Comparison of ENCODE assay signal across 20 mouse cellular contexts in genomic region chr4:114937459-114938047, GRCm38 (mm10). TPM values are rescaled to one million over a fixed set of nuclear protein-coding genes. Genes with fewer than 3 reads are reported as not detected.
A peak's percentile ranks its signal among the peaks of the same experiment; 100 is the strongest.
DNase-seq lines count a peak whose midpoint lies in the region; ATAC-seq and TF ChIP-seq lines count a peak whose summit lies in the region.
"Had no signal": no experiment of that assay in that cellular context is flagged by ENCODE, and none has a peak within 500 bp of the region (broad histone marks: within the 10 kb centered on the region; RNA-seq: fewer than 3 reads in every experiment).

No protein-coding gene starts in this region.

- H3K4me2 ChIP-seq in hindbrain, embryonic 16.5 days (ENCODE audit: low read length): no peak overlapping the region
- H3K4me2 ChIP-seq: heart, embryonic 15.5 days; lung, embryonic 15.5 days had no signal

- intact Hi-C loops in gastrocnemius, adult 2 months (cut with DNase I): no loop called here

- no peak for ATAC-seq in megakaryocyte, adult 5-6 weeks (ENCODE audit: poor library complexity, severe bottlenecking)
- no peak for ATAC-seq in hindbrain, embryonic 16.5 days
- ATAC-seq: hindbrain, postnatal 0 days had no signal

- DNase-seq in gastrocnemius, adult 2 months: peak; percentile 56
- DNase-seq in gastrocnemius, postnatal 10 days: no peak
- peak; percentile 21 for DNase-seq in embryonic facial prominence, embryonic 10.5 days (ENCODE audit: low spot score)
- DNase-seq in Muller cell, postnatal 12 days (ENCODE audit: inconsistent ontology term): no peak
- DNase-seq: adrenal gland, postnatal 14 days; cerebellum, postnatal 14 days; kidney, adult 8-10 months had no signal

- no peaks in the 10 kb centered on the region for H3K9me3 ChIP-seq in megakaryocyte, embryonic 14.5 days
- no peaks in the 10 kb centered on the region for H3K9me3 ChIP-seq in embryonic facial prominence, embryonic 10.5 days
- H3K9me3 ChIP-seq in hindbrain, embryonic 16.5 days (ENCODE audit: control insufficient read depth, low read length): no peaks in the 10 kb centered on the region
- H3K9me3 ChIP-seq: heart, embryonic 15.5 days; lung, embryonic 15.5 days; midbrain, embryonic 10.5 days had no signal

- H3K27me3 ChIP-seq in megakaryocyte, embryonic 14.5 days (replicated peaks): peaks cover 66% of the 10 kb centered on the region
- H3K27me3 ChIP-seq in embryonic facial prominence, embryonic 10.5 days (replicated peaks; ENCODE audit: low read depth, poor library complexity, severe bottlenecking): peaks cover 91% of the 10 kb centered on the region
- H3K27me3 ChIP-seq in hindbrain, embryonic 16.5 days (replicated peaks; ENCODE audit: control insufficient read depth, insufficient read depth, low read length): peaks cover 3% of the 10 kb centered on the region; the same call in 1 of the 2 replicates
- H3K27me3 ChIP-seq: lung, embryonic 15.5 days had no signal

- H3K4me3 ChIP-seq in gastrocnemius, adult 2 months: no peak overlapping the region
- peak overlapping the region; percentile 17 for H3K4me3 ChIP-seq in megakaryocyte, embryonic 14.5 days (replicated peaks)
- no peak overlapping the region for H3K4me3 ChIP-seq in embryonic facial prominence, embryonic 10.5 days
- H3K4me3 ChIP-seq in hindbrain, embryonic 16.5 days (ENCODE audit: low read length): no peak overlapping the region
- H3K4me3 ChIP-seq: heart, embryonic 15.5 days; lung, embryonic 15.5 days; midbrain, embryonic 10.5 days had no signal

- 52% methylated on average over 4 of the region's 4 CpGs for WGBS in embryonic facial prominence, embryonic 10.5 days
- 55% methylated on average over 4 of the region's 4 CpGs for WGBS in hindbrain, embryonic 16.5 days

- no peak for TF ChIP-seq CTCF in gastrocnemius, adult 2 months (IDR thresholded peaks at IDR 0.05)

- no peak overlapping the region for H3K9ac ChIP-seq in hindbrain, embryonic 16.5 days (ENCODE audit: low read depth, low read length)
- H3K9ac ChIP-seq: heart, embryonic 15.5 days; lung, embryonic 15.5 days had no signal

- H3K36me3 ChIP-seq in megakaryocyte, embryonic 14.5 days (replicated peaks; ENCODE audit: low read length): no peaks in the 10 kb centered on the region
- H3K36me3 ChIP-seq in embryonic facial prominence, embryonic 10.5 days (replicated peaks): no peaks in the 10 kb centered on the region
- H3K36me3 ChIP-seq in hindbrain, embryonic 16.5 days (ENCODE audit: control insufficient read depth, insufficient read depth, low read length): no peaks in the 10 kb centered on the region
- H3K36me3 ChIP-seq: heart, embryonic 15.5 days; lung, embryonic 15.5 days; midbrain, embryonic 10.5 days had no signal

- peak overlapping the region; percentile 76 for H3K27ac ChIP-seq in gastrocnemius, adult 2 months
- H3K27ac ChIP-seq in embryonic facial prominence, embryonic 10.5 days (replicated peaks): no peak overlapping the region
- H3K27ac ChIP-seq in hindbrain, embryonic 16.5 days (ENCODE audit: low read depth, low read length): no peak overlapping the region
- H3K27ac ChIP-seq: heart, embryonic 15.5 days; hindbrain, postnatal 0 days; lung, embryonic 15.5 days; midbrain, embryonic 10.5 days had no signal

- H3K4me1 ChIP-seq in megakaryocyte, embryonic 14.5 days: peaks cover 6% of the 10 kb centered on the region; the same call in 1 of the 2 replicates
- H3K4me1 ChIP-seq in embryonic facial prominence, embryonic 10.5 days: peaks cover 29% of the 10 kb centered on the region
- no peaks in the 10 kb centered on the region for H3K4me1 ChIP-seq in hindbrain, embryonic 16.5 days (ENCODE audit: control insufficient read depth, insufficient read depth, low read depth, low read length)
- H3K4me1 ChIP-seq: heart, embryonic 15.5 days; lung, embryonic 15.5 days had no signal

RNA-seq across cellular contexts. Expression of gene Foxe3, which starts 11.7 kb away (rescaled TPM):
- total RNA-seq in gastrocnemius, adult 2 months (2021): not detected
- total RNA-seq in gastrocnemius, postnatal 10 days (2021): not detected
- polyA plus RNA-seq in megakaryocyte, embryonic 14.5 days (2012; ENCODE audit: insufficient read depth, low replicate concordance): not detected in 2 replicates
- not detected in 2 replicates for total RNA-seq in megakaryocyte, adult 5-6 weeks (2015)
- total RNA-seq in megakaryocyte, adult 5-6 weeks (2017): not detected in 2 replicates
- polyA plus RNA-seq in embryonic facial prominence, embryonic 10.5 days (2016; fragmentation: Nextera tagmentation; extraction: Ambion mirVana): 1.0 and 1.5 TPM in 2 replicates
- not detected in 2 replicates for polyA plus RNA-seq in hindbrain, embryonic 16.5 days (2015; fragmentation: Nextera tagmentation; extraction: Ambion mirVana)
- total RNA-seq: adrenal gland, postnatal 14 days; hindbrain, postnatal 0 days; left cerebral cortex, adult 18-20 months had no signal
- polyA plus RNA-seq: heart, embryonic 15.5 days; hindbrain, postnatal 0 days; limb, embryonic 14.5 days; lung, embryonic 15.5 days; neural tube, embryonic 11.5 days; small intestine, adult 2 months; stomach, embryonic 14.5 days; thymus, postnatal 0 days had no signal

RNA-seq across cellular contexts. Expression of gene Foxd2, which starts 28.9 kb away (rescaled TPM):
- under 1 TPM; 0.14 to 0.38 TPM for total RNA-seq in gastrocnemius, adult 2 months (2021)
- under 1 TPM; 0.85 to 0.90 TPM for total RNA-seq in gastrocnemius, postnatal 10 days (2021)
- 1.9 and 5.8 TPM in 2 replicates for polyA plus RNA-seq in megakaryocyte, embryonic 14.5 days (2012; ENCODE audit: insufficient read depth, low replicate concordance)
- 0.42 and 0.66 TPM in 2 replicates for total RNA-seq in megakaryocyte, adult 5-6 weeks (2015)
- total RNA-seq in megakaryocyte, adult 5-6 weeks (2017): 0.66 and 0.77 TPM in 2 replicates
- 4.6 and 4.8 TPM in 2 replicates for polyA plus RNA-seq in embryonic facial prominence, embryonic 10.5 days (2016; fragmentation: Nextera tagmentation; extraction: Ambion mirVana)
- polyA plus RNA-seq in hindbrain, embryonic 16.5 days (2015; fragmentation: Nextera tagmentation; extraction: Ambion mirVana): 0.05 and 0.07 TPM in 2 replicates
- polyA plus RNA-seq: heart, embryonic 15.5 days; stomach, embryonic 14.5 days had no signal

RNA-seq across cellular contexts. Expression of gene Cmpk1, which starts 49.5 kb away (rescaled TPM):
- 10 to 100 TPM; 18.3 to 24.0 TPM for total RNA-seq in gastrocnemius, adult 2 months (2021)
- 10 to 100 TPM; 32.1 to 36.8 TPM for total RNA-seq in gastrocnemius, postnatal 10 days (2021)
- 12.8 and 37.9 TPM in 2 replicates for polyA plus RNA-seq in megakaryocyte, embryonic 14.5 days (2012; ENCODE audit: insufficient read depth, low replicate concordance)
- 93.3 and 118 TPM in 2 replicates for total RNA-seq in megakaryocyte, adult 5-6 weeks (2015)
- 253 and 262 TPM in 2 replicates for total RNA-seq in megakaryocyte, adult 5-6 weeks (2017)
- polyA plus RNA-seq in embryonic facial prominence, embryonic 10.5 days (2016; fragmentation: Nextera tagmentation; extraction: Ambion mirVana): 71.8 and 77.6 TPM in 2 replicates
- polyA plus RNA-seq in hindbrain, embryonic 16.5 days (2015; fragmentation: Nextera tagmentation; extraction: Ambion mirVana): 187 and 190 TPM in 2 replicates

Comparison
In these comparisons a context has a peak if more than half of its experiments do, and no peak if none do; other contexts are left out.
1. DNase-seq: peak in gastrocnemius, adult 2 months (single experiment) and embryonic facial prominence, embryonic 10.5 days (single experiment); none in gastrocnemius, postnatal 10 days (single experiment) and Muller cell, postnatal 12 days (single experiment).